Mouse (Mus musculus): ENCODE measurements around the gene Pam.
"Not testable (repeated sequence)": the region's sequence is repeated elsewhere in the genome, so short reads cannot be mapped to it uniquely, and the experiment has no call there.

Pam gene

DNA sequence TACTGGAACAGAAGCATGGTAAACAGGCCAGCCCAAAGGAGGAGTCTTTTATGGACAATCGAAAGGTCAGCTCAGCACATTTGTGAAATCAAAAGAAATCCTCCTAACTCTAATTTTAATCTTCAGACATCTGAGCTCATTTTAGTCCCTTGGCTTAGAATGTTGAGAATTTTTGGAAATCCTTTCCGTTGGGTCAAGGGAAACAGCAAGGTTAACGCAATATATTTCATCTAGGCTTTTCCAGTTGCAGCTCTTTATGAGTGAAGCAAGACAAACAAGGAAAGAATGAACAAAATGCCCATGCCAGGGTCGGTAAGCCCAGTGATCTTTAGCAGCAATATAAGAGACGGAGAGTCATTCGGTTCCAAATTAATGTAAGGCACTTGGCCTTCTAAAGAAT, 135.3 kb downstream of the Pam start:
- no peak for DNase-seq

DNA sequence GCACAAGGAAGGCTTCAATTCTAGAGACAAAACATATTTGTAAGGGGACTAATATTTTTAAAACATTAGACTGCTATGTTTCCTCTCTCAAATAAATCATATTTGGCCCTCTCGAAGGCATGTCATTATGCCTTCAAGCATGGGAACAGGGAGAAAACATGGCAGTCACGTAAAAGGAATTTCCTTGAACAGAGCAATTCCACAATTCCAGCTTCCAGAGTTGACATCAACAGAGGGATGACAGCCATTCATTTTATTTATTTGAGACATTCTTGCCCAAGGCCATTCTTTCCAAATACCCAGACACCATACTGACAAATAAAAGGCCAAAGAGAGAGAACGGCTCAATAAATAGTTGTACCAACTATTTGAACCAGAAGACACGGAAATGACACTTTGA, 136.7 kb downstream of the Pam start:
- DNase-seq: no peak

DNA sequence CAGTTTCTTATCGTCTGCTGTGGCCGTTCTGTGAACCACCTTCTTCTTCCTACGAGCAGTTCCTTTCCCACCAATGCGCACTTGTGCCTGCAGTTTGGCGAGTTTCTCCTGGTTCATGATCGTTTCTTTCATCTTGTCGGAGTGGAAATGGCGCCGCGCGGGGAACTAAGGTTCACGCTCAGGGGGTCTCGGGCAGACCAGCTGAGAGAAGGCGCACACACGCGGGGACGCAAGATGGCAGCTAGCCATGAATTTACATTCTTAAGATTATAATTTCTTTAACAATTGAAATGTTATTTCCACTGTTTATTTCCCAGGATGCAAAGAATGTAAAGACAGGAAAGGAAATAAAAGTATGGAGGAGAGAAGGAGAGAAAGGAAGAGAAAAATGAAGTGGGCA, 146.2 kb downstream of the Pam start:
- DNase-seq: not testable (repeated sequence)

DNA sequence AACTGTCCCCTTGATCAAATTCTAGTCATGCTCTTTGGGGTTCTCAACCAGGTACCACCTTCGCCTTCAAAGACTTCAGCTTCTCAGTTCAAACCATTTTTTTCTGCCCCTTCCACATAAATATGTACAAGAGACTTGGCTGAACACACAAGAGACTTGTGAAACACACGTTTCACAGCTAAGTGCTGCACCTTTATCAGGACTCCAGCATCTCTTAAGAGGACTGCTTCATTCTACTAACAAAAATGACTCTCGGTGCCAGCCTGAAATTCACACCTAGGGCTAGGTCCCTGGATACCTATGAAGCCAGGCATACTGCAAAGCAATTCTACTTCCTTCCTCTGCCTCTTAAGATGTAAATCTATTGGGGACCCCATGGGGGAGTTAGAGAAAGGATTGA, 148.3 kb downstream of the Pam start:
- DNase-seq: no peak

DNA sequence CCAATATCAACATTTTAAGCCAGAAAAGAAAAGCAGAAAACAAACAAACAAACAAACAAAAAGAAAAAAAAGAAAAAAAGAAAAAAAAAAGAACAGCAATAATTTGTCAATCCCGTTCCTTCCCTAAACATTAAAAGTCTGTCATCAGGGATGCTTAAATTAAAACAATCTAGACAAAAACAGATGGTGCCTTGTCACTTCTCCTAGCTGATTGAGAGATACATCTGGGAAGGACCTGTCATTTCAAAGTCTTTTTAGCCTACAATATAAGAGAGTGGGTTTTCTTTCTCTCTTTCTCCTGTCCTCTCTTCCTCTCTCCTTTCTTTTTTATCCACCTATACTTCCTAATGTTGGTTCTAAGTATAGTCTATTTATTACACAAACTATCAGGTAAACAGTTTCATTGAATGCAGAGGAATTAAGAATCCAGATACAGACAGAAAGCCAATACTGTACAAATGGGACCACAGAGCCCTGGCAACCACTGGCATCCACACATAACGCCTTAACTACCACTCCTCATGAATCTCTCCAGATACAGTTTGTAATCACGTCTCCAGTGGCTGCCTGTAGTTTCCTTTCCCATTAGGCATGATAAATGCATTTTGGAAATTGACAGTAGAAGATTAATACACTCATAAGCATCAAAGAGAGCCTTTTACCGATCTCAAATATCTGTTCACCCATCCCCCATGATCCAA, 151.4 kb downstream of the Pam start:
- DNase-seq: no peak

DNA sequence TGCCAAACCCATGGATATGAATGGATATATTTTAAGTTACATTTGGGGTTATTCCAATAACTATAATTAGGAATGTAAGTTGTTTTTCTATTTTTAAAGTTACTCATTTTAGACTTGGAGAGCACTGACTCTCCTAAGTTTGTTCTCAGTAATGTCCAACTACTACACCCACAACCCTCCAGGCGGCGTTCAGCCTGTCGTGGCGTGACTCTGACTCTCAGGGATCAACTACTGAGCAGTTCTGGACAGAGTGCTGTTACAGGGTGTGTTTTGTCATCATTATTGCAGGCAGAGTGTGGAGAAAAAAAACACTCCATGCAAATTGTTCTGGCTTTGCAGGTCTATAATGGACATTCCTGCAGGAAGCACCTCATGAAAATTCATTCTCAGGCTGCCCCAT, 152.0 kb downstream of the Pam start:
- no peak for DNase-seq

DNA sequence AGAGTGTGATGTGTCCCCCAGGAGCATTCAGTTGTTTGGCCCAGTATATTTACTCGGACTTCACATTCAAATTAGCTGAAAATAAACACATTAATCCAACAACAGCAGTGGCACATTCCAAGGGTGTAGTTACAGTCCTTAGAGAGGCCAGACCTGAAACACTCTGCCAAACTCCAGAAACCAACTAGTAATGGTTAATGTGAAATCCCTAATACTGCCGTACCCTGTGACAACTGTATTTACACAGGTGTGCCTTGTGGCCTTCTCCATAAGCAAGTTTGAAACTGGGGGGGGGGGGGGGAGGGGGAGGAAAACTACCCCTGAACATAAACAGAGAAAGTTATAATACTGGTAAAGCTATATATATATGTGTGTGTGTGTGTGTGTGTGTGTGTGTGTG, 152.5 kb downstream of the Pam start:
- DNase-seq: no peak

DNA sequence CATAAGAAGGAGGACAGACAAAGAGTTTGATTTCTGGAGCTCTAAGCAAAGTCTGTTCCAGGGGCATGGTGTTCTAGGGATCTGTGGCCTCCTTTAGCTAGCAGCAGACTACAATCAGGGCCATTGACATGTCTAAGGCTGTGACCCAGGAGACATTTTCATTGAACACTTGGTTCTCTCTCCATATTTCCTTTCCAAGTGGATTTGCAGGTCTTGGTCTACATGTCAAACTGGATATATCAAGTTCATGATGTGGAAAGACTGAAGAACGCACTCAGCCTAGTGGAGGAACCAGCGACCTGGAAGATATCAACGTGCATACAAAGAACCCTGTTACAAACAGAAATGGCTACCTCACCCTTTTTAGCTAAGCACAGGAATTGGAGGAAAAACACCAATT, 156.9 kb downstream of the Pam start:
- DNase-seq: no peak

DNA sequence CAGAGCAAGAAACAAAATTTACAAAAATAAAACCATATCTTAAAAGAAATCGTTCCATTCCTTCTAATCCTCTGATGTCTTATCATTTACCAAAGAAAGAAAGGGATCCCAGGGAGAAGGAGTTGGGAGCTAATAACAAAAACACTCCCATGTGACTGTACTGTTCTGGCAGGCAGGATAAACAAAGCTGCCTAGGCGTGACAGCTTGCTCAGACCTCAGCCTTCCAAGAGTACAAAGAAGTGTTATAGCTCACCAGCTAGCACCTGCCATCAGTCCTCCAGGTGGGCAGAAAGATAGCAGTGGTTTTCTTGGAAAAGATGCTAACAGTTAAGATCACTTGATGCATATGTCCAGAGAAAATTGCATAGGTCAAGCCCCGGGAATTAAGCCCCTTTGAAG, 157.4 kb downstream of the Pam start:
- no peak for DNase-seq

DNA sequence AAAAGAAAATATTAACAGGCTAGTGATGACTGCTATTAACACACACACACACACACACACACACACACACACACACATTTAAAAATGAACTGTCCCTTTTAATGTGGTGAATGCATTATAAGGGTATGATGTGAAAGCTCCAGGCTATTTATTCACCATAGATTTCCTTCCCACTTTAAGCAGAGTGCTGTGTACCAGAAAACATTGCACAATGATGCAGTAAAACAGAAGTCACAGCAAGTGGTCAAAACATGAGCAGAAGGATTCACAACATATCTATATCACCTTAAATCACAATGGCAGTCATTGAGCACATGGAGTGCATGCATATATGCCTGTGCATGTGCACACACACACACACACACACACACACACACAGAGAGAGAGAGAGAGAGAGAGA, 160.5 kb downstream of the Pam start:
- DNase-seq: no peak

DNA sequence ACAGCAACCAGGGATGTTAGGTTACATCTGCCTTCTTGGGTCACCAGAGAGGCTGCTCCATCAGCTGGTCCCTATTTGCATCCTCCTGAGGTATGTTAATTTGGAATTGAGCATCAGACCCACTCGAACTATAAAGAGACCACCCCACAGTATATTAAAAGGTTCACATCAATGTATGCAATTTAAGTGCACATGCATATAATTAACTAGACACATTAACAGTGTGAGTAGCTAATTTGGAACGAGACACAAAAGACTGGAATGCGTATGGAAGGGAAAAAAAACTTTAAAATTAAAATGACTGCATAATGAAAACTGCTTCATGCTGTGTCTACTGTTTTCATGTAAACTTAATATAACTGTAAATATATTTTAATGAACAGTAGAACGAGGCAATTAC, 164.2 kb downstream of the Pam start:
- no peak for DNase-seq

DNA sequence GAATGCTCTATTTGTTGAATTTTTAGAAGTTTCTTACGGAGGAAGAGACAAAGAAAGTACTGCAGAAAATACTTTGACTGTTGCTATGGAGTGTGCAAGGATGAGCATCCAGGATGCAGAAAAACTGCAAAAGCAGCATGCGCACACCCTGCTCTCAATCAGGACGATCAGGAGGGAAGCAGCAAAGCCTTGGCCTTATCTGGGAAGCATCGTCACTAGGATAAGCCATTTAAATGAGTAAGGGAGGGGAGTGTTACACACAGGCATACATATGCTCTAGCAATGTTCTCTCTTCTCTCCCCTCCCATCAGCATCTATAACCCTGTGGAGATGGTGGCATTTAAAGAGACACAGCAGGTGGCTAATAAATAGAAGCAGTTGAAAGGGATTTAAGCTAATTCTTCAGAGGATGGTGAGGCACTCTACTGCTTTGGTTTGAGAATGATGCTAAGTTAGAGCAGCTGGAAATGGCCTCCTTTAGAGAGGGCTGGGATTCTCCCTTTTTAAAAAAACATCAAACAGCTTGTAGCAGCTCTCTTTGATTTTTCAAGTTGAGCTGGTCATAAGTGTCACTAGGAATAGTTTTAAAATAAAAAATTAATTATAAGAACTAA, 165.9 kb downstream of the Pam start:
- DNase-seq: no peak

DNA sequence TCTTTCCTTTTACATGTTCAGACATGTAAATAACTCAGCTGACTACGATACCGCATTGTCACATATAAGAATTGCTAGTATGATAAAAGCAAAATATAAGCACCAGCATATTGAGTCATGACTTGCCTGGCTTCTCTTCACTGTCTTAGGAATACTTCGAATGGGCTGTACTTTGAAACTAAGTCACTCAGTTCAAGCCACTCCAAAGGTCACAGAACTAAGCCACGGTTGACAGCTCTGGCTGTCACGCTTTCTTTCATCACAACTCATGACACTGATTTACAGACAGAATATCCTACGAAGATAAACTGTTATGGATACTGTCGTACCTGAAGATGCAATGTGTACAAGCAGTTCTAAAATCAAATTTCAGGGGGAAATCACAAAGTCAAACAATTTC, 168.7 kb downstream of the Pam start:
- no peak for DNase-seq

DNA sequence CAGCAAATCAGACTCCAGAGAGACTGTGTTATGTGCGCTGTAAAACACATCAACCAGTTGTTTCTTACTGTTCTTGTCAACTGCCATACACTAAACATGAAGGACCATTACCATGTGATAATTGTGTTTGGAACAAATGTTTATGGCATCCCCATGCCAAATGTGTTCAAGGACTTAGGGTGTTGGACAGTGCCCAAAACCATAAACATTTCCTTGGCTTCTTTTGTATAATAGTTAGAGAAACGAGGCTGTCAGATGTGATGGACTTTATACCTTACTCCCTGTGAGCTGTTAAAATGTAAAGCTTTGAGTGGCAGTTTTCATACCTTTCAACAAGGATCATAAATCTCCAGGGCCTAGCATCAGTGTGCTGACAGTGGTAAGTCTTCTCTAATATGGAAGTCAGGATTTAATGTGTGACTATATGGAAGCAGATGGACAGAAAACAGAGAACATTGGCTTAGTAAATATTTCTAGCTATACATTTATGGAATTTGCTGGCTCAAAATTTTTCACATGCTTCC, 169.4 kb downstream of the Pam start:
- no peak for DNase-seq

DNA sequence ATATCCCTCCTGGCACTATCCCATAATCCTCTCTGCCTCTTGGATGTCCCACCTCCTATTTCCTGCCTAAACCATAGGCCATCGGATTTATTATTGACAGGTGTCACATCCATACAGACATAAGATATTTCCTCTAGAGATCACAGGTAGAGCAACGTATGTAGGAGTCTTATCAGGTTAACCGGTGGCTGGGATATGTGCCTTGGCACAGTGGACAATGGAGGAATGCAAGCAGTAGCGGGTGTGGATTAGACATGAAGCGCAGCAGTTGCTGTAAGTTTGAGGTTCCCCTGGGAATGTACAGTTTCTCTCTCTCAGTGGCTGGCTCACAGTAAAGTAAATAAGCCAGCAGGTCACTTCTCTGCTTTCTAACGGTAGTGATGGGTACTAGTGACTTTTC, 173.1 kb downstream of the Pam start:
- DNase-seq: no peak

DNA sequence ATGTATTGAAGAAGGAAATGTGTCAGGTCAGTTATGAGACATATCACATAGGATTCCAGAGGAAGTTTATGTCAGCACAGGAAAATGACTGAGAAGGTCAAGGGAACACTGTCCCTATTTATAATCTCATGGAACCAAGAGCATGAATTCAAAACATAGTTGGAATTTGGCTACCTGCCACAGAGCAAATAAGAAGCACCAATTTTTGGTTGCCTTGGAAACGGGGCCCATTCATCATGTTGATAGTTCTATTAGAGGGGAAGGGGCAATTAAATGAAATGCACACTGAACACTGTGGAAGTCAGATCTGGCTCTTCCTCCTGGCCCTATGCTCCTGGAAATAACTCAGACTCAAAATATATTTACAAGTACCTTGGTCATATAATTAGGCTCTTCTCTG, 173.6 kb downstream of the Pam start:
- DNase-seq: no peak

DNA sequence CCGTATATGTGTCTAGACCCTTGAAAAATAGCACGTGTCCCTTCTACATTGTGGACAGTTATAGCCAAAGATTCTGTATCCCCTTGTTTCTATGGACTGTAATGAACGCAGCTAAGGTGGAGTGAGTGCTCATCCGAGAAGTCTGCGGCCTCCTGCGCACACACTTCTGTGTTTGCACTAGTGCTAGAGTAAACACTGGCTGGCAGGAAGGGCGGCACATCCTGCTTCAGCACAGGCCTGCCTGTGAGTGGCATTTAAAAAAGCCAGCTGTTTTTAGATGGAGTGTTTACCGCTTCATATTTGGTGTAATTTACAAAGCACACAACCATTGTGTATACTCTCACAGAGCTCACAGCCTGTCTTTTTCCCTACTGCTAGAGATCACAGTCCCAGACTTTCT, 177.0 kb downstream of the Pam start:
- no peak for DNase-seq

DNA sequence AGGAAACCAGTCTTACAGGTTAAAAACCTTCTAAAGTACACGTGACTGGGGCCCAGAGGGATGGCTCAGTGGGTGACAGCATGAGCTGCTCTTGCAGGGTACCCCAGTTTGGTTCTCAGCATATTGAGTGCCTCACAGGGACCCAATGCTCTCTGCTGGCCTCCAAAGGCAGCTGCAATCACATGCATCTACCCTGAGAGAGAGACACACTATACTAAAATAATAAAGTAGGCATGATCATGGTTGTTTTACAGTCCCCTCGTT, 178.5 kb downstream of the Pam start:
- no peak for DNase-seq

DNA sequence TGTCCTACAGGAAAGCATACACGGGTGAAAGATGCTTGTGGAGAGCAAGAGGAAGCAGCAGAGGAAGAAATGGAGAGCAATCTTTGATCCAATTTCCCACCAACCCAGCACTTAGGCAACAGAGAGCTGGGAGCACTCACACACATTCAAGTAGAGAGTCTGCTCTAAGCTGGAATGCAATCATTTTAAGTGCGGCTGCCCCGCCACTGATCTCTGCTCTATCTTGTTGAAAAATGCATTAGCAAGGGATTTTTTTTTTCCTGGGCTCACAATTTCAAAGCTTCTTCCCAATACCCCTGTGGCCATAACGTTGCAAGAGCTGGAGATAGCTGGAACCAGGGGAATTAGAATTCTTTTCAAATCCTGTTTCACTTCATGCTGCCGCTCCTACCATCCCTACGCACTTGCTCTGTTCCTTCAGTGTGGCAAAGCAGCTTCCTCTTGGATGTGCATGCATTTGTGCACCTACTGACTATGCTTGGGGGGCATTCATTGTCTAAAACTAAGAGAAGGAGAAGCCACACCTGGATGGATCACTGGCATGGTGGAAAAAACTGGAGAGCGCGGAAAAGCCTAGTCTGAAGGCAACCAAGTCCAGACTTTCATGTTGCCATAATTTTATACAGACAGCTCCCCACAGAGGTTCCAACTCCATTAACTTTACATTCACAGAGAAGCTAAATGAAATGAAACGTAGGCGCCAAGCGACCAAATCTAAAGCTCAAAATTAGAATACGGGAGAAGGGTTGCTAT, 179.1 kb downstream of the Pam start:
- DNase-seq: no peak

DNA sequence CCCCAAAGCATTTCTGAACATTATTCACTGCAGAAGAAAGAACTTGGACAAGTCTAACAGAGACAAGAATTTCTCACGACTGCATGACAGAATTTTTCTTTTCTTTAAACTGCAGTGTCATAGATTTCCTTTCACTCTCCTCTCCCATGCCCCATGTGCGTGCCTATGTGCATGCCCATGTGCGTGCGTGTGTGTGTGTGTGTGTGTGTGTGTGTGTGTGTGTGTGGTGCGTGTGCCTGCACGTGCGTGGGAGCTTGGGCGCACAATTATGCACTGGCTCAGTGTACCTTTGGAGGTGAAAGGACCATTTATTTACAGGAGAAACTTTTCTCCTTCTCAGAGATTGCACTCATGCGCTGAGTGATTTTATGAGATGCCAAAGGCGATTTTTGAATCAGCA, 179.7 kb downstream of the Pam start:
- DNase-seq: no peak

DNA sequence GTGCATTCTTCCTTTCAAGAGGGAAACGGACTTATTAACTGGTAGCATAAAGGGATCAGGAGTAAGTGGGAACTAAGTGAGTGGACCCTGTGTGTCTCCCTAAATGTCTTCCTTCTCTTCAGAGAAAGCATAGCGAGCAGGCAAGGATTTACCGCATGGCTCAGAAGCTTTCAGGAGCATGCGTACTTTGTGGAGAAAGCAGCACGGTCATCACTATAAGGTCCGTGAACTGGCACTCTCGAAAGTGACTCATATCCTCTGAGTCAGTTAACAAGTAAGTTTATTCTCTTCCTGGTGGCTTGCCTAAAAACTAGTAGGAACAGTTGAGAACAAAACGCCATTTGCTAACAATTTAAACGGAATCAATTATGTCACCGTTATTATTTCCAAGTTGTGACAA, 184.6 kb downstream of the Pam start:
- DNase-seq: no peak

DNA sequence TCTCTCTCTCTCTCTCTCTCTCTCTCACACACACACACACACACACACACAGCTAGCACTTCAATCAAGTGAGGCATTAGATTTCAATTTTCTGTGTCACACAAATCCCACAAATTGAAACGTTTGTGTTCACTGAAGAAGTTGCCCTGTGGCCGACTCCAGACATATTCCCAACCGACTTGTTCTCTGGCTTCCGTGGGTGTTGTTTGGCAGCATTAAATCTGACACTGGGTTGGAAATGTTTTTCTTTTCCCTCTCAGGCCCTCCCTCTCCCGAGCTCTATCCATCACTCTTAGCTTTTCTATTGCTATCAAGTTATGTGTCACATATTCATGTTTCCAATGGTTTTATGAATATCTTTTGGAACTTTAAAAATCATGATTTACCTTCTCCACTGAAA, 185.9 kb downstream of the Pam start:
- DNase-seq: no peak

DNA sequence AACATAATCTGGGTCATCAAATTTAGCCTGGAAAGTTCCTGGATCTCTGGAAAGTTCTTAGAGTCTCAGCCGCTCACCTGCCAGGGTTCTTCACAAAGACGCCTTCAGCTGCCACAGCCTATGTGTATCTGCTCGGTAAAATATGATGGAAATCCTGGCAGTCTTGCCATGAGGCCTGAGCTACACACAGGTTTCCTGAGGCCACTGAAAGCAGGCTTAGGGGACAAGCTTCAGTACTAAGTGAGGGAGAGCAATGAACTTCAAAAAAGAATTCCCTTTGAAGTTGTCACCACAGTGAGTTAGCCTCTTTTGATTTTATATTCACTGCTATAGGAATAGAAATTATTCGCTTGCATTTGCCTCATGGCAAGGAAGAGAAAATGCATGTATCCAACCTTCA, 186.7 kb downstream of the Pam start:
- no peak for DNase-seq

DNA sequence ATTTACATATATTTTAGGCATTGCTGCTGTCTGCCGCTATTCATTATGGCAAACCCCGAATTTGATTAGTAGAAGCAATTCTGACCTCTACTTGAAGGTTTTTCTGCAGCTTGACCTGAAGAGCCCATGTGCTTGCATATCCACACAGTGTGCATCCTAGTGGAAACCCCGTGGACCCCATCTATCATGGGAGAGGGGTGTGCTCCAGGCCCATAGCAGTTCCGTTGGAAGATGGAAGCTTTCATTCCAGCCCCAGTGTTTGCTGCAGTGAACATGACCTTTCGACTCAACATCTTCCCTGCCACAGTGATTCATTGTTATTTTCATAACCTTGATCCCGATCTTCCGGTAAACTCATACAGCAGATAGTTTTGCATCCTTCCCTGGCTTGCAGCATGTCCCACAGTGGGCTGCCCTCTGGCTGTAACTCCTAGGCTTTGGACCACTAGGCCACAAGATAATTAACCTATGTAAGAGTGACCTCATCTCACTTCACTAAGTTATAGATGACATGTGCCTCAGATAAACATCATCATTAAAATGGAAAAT, 191.5 kb downstream of the Pam start:
- DNase-seq: no peak
